Mouse (Mus musculus) MEL-GATA-1-ER (cell line): ENCODE results near the gene Mrpl55.

ENCODE experiments used
- DNase-seq: peaks from one replicate; pipeline ENCODE4 v3.0.0-alpha.2; 2012; ENCODE audit warnings: low read depth; ENCODE audit errors: extremely low read depth

Mrpl55 gene

DNA sequence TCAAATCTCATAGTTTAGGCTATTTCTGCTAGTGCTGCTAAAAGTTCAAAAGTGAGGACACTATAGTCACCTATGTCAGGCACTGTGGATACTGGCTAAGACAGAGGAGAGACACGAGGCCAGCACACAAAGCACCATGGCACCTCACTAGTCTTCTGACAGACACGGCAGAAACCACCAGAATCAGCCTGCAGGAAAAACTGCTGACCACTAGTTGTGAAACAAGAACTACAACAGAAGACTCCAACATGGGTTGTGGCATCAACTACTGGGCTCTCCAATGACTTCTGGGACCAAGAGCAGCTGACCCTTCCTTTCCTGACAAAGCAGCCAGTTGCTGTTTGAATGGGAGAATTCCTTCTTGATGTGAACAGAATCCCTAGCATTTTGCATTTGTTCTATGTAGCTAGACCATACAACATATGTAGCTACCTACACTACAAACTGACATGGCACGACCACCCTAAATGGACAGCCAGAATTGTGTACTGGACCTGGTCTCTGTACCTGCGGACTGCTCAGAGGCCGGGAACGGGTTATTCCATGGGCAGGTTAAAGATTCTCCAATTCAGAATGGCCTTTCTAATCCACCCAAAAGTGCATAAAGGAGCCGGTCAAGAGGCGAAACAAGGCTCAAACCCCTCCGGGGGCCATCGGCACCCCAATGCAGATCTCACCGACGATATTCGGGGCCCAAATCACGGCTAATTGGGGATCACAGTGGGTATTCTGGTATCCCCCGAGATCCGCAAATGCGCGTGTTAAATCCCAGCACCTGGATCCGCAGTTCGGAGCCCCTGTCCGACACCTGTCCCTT, 24.7 kb downstream of the Mrpl55 start:
- DNase-seq, result no peak

GRCm38 (mm10) chr11:59227604-59228121, 25.4 kb downstream of the Mrpl55 start:
- DNase-seq, result no peak

- DNase-seq, result peak; percentile 90
These were observed 26.1 kb downstream of the Mrpl55 start, which contains the start of gene Arf1 for GRCm38 (mm10) chr11:59228122-59228953. Gene Arf1, minus strand, starts transcription at chr11:59228270.

GRCm38 (mm10) chr11:59230144-59230760, 28.0 kb downstream of the Mrpl55 start:
- DNase-seq, result peak; percentile 62

- DNase-seq, result no peak
These were observed 30.5 kb downstream of the Mrpl55 start for GRCm38 (mm10) chr11:59232797-59233196.

DNA sequence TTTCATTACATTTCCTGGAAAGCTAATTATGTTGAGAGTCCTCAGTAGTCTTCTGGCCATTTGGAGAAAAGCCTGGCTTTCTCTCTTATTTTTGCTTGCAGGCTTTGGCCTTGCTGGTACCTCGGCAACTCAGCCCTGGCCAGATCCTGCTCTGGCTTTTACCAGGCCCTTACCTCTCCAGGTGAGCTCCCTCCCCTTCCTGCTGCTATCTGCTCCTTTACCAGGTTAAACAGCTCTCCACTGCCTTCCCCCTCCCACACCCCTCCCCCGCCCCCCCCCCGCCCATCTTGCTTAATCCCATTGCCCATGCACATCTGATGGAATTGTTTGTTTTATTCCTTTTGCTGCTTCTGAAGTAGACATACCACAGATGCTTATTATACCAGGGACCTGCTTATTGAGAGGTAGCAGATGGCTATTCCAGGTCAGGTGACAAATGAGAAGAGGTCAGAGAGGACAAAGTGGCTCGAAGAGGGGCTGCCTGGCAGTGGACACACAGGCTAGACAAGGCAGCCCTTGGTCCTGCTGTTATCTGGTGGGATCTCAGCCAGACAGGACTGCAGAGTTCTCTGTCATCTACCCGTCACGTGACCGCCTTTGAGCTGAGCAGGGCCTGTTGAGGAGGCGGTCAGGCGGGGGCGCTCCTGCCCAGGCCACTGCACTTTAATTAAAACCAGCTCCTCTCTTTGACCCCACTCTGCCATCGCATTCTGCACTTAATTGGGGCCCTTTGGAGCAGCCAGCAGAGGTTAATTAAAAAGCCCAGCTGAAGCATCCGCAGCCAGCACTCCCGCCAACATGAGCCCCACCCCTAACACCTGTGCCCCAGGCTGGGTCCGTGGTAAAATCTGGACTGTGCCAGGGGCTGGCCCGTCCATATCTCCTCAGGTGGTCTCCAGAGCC, 36.5 kb downstream of the Mrpl55 start:
- DNase-seq, result no peak

- DNase-seq, result no peak
These were observed 37.1 kb downstream of the Mrpl55 start for GRCm38 (mm10) chr11:59239428-59239785.

- DNase-seq, result no peak
These were observed 37.5 kb downstream of the Mrpl55 start for GRCm38 (mm10) chr11:59239796-59240195.

GRCm38 (mm10) chr11:59241841-59242240, 39.6 kb downstream of the Mrpl55 start:
- DNase-seq, result no peak

GRCm38 (mm10) chr11:59243856-59244255, 41.6 kb downstream of the Mrpl55 start:
- no peak for DNase-seq

DNA sequence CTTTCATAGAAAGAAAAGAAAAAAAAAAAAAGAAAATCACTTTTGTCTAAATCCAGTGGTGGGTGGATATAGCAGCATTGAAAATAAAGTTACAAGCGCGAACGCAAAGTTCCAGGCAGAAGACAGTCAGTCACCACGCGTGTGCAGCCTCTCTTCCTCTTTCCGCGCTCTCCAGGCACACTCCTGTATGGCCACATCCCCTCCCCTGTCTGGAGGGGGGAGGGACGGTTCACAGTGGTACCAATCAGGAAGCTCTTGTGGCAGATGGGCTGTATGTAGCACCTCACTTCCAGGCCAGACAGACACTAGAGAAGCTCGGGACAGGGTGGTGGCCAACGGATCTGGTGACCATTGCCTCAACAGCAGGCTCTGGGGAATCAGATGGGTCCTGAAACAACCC, 45.8 kb downstream of the Mrpl55 start:
- no peak for DNase-seq
